Mouse (Mus musculus) cerebellum, postnatal 25 days (tissue): ENCODE data around the gene Cxcl17.
"Not testable (repeated sequence)": the region's sequence is repeated elsewhere in the genome, so short reads cannot be mapped to it uniquely, and the experiment has no call there.

Experiments used
- DNase-seq, 2 experiments: peaks; one replicate each; pipeline ENCODE4 v3.0.0; 2021; ENCODE audit warnings: mixed read lengths in 2 of 2

The Cxcl17 gene

DNA sequence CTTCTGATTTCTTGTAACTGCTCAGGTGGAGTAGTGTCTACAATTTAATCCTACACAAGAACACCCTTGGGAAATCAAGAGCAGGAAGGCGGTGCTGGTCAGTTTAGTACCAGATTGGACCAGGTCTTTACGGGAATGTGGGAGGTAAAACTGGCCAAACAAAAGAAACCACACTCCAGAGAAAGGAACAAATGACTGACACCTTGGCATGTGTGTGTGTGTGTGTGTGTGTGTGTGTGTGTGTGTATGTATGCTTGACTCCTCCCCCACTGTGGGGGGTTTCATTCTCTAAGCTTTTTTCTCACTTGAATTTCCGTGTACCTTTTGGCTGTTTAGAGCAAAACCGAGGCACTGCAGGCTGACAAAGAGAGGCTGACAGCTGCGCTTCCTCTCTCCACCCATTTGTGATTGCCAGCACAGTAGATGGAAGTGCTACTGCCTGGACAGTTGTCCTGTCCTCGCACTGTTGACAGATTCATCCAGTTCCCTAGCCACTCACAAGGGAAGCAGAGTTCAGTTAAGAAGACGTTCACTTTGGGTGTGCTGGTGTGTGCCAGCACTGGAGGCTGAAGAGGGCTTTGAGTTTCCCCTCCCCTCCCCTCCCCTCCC lies at the start of gene Cxcl17:
Gene Cxcl17, minus strand, starts transcription at position 54 of the 609 bp plus-strand sequence.
- no peak for DNase-seq

- DNase-seq, result not testable (repeated sequence)
These were observed 49.3 kb upstream of the Cxcl17 start for GRCm38 (mm10) chr7:25462033-25462337.

- DNase-seq, result peak; percentile 14 to 35
These were observed 48.8 kb upstream of the Cxcl17 start for GRCm38 (mm10) chr7:25461336-25462032.

- no peak for DNase-seq
These were observed 39.4 kb upstream of the Cxcl17 start for GRCm38 (mm10) chr7:25452103-25452502.

DNA sequence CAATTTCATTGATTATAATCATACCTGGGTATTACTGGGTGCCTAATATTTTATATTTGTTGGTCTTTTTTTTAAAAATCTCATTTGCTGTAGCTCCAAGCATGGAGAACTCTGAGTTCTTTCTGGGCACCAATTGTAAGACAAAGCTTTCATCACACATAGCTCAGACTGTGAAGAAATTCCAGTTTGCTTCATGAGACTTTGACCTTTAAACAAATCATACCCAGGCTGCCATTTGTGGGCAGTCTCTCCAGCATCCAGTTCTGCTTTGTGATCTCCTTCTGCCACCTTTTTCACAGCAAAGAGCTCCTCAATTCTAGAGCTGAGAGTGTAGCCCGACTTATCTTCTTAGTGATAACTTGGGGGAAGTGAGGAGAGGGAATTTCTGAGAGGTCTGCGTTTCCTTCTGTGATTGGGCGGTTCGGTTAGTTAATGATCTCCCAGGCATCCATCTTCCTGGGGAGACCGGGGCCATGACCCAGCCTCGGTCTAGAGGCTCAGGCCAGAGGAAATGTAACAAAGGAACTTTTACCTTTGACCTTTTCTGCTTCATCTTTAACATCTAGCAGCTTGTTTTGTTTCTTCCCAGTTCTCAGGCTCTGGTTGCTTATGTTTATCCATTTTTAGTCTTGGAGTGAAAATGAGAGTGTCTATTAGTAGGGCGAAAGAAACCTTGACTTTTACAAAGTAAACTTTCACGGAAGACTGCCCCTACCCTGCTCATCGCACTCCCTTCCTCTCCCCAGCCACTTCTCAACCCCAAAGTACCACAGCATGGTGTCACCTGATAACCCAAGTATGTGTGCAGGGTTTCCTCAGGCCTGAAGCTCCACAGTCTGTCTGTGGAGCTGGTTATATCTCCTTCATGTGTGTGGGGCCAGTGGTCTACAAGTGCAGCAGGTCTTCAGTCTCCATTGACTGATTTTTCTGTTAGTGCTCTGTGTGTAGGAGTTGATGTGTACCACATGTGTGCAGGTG lies 37.5 kb upstream of the Cxcl17 start:
- no peak for DNase-seq

DNA sequence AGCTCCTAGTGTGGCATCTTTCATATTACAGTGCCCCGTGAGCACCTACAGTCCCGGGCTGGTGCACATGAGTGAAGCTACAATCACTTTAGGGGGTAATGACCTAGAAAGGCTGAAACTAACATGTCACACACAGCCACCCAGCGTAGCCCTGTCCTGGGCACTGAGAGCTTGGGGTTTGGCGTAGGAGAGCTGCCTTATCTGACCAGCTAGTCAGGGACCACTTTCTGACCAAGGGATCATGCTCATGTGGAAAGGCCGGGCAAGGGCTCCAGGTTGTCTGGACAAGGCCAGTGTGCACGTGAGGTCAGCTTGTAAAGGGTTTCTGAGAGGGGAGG lies 28.1 kb upstream of the Cxcl17 start:
- DNase-seq, result no peak

DNA sequence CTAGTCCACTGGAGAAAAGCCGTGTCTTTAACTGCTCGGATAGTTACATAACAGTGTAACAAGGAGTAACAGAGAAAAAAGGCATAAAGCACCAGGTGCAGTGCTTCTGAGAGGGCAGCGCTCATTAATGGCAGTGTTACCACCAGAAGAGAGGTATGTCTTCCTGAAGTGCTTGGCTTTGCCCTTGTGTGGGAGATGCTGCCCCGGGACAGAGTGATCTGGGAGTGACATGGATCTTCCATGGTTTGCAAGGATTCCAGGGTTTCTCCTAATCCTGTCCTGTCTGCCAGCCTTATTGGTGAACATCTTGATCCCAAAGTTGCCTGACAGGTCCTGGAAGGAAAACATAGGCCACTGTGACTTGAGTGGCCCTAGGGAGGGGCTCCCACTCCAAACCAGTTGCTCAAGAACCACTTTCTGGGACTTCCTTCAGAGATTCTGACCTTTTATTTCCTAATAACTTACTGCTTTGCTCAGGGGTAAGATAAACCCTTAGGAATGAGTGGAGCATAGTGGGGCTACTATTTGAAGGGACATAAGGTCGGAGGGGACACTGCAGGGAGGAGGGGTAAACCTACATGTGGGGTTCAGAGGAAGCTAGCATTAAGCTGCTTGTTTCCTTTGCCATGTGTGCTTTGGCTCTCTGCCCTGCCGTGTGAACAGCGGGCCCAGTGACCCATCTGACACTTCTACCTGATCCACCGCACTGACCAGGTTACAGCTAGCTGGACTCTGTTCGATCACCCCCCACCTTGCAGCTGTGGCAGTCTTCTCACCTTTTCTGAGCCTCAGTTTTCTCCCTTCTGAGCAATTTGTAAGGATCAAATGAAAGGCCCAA lies 27.5 kb upstream of the Cxcl17 start:
- DNase-seq, result no peak

DNA sequence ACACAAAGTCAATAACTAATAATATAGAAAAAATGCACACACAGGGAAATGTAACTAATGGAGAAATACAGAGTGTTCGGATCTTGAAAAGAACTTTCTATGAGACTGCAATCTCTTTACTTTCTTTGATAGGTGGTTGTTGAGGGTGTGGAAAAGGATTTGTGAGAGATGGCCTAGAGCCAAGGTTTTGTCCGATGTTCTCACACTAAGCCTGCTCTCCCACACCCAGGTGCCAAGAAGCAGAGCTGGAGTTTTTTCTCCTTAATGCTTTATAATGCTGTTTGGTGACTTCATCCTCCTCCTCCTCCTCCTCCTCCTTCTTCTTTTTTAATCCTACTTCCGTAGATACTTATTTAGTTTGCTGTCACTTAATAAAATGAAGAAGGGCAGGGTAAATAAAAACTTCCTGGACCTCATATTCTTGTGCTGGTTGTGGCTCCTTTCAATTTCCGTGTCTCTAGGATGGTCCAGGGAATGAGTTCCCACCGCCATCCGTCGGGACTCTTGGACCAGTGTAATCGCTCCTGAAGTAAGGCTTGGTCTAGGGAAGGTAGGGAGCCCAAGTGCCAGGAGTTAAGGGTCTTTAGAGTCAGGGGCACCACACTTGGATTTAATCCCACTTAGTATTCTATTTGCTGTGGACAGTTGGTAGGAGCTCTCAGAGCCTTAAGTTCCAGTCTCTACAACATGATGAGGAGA lies 26.6 kb upstream of the Cxcl17 start:
- DNase-seq, result no peak

DNA sequence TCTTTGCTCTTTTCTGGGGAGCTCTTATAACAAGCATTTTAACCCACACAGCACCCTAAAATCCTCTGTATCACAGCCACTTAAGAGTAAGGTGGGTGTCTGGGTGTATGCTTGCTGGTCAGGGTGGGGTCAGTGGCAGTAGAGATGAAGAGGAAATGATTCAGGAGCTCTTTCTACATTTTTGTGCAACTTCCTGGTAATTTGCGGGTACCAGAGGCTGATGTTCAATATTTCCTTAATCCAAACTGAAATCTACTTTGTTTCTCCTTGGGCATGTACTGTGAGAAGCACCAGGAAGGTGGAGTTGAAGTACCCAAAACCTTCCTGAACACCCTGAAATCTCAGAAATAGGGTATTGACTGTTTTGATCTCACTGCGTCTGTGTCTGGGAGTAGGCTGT lies 24.0 kb upstream of the Cxcl17 start:
- no peak for DNase-seq

DNA sequence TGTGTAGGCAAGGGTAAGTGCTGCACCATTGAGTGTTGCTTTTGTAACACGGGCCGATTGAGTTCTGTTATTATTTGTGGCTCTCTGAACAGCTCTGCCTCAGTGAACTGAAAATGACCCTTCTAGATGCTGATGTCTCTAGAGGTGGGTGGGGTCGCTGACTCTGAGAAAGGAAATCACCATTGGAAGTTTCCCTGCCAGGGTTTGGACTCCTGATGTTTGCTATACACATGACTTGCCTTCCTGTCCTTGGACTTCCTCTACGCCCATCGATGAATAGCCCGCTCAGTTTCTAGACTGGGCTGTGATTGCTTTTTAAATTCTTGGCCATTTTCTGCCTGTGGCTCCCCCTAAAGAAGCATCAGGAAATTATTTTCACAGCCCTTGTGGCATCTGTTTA lies 23.5 kb upstream of the Cxcl17 start:
- no peak for DNase-seq

DNA sequence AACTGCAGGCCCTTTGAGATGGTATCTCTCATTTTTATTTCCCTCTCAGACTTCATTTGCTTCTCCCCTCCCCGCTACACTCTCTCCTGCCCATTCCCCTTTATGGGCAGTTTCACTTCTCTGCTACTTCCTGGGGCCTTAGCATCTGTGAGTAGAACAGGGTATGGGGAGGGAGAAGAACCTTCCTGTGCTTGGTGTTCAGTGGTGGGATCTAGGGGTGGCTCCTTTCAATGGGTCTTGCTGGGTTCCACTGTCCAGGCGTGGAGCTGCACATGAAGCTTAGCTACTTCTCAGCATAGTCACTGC lies 22.8 kb upstream of the Cxcl17 start:
- no peak for DNase-seq

DNA sequence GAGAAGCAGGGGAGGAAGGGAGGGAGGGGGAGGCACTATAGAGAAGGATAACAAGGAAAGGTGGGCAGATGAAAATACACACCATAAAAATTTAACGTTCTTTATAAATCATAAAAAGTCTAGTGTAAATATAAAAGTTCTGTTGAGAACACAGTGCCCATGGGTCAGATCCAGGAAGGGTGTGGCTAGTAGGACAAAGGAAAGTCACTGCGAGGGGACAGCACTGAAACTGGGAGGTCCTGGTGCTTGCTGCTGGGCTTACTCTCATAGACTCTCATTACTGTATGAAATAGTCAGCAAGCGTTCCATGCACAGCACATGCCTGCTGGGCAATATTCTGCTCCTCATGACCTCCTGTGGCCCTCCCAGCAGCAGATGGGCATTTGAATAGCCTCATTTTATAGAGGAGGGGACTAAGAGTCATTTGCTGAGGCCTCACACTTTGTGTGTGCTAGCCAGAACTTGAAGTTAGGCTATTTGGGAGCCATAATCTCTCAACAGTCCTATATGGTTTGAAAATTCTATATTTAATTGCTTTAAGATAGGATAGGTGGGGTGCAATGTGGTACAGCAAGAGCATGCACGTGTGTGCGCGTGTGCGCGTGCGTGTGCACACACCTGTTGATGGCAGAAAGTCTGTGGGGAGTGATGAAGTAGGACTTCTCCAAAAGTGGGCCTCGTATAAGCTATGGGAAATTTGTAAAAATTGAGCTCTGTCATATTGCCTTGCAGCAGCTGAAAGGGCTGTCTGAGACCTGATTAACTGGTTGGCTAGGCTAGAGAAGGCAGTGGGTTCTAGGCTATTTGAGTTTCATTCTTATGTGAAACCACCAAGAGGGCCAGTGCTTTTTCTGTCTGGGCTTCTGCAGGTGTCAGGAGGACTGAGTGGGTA lies 22.2 kb upstream of the Cxcl17 start:
- no peak for DNase-seq

DNA sequence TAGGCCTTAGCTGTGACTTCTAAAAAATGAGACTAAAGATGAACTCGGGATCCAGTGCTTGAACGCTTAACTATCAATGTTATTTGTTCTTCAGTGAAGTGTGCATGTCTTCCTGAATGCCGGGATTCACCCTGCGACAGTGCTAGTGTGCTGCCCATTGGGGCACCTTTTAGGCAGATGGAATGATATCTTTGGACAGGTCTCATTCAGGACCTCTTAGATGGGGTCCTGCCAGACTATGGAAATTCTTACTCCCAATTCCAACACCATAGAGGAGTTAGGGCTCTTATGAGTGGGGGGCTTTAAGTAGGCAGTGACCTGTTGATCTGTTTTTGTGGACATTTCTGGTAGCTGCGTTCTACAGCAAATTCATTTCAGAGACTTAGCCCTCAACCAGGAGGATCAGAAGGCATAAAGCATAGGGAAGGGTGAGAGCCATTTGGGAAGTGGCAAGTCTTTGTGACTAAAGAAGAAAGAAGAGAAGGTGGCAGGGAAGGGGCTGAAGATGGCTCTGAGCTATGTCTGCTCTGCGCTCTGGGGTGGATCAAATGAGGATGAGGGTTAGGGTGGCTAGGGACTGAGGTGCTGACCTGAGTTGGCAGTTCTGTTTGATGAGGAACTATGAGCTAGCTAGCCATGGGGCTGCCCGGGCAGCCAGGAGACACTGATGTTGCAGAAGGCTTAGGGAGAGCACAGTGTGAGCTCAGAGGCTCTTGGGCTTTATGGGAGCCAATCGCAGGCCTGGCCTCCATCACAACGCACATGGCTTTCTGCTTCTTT lies 21.3 kb upstream of the Cxcl17 start:
- DNase-seq, result no peak

DNA sequence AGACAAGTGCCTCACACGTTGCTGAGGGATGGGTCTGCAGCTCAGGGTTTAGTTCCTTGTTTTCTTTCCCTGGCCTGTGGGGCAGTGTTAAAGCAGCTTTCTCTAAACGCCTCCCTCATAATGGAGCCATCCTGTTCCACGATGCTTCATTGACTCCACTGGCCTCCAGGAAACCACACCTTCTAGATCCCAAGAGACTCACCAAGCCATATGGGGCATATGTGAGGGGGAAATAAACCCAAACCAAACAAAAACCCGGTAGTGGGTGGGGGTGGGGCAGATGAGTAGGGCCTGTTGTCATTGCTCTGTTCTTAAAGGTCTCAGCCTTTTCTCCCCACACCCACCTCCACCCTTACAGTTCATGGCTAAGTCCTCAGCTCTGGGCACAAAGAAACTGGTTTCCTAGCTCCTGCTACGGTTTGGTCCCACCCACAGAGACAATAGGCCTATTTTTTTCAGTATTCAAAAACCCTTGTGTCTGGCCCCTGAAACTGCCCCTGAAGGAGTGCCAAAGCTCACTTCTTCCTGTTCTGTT lies 20.4 kb upstream of the Cxcl17 start:
- DNase-seq, result no peak

GRCm38 (mm10) chr7:25432381-25432780 lies 19.7 kb upstream of the Cxcl17 start:
- DNase-seq, result no peak

DNA sequence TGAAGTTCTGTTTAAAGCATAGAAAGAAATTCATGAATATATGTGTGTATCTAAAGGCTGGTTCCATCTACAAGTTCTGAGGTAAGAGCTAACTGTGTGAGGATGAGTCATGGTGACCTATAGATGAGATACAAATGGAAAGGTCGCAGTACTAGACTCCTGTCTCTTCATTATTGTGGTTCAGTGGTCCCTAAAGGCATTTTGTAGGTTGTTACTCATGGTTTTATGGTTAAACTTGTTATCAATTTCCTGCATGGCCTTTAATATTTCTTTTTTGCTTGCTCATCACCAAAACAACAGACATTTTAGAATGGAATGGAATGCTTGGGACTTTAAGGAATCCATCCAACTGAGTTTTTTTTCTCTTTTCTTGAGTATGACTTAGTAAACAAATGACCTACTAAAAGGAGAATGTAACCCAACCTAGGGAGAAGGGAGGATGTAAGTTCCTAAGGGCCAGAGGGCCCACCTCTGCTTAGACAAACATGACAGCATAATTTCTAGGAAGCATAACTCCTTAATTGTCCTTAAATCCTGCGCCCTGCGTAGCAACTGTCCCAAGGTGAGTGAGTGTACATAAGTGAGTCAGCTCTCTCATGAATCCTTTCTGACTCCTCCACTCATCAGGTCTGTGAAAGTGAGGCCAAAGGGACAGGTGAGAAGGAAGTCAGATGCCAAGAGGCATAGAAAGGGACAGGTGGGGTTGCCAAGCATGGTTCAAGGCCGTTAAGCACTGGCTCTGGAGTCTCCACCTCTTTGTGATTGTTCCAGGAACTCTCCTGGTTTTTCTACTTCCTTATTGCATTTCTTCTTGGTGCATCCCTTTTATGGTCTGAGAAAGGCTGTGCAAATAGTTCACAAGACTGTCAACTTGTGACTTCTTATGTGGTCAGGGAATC lies 17.4 kb upstream of the Cxcl17 start:
- DNase-seq, result no peak

DNA sequence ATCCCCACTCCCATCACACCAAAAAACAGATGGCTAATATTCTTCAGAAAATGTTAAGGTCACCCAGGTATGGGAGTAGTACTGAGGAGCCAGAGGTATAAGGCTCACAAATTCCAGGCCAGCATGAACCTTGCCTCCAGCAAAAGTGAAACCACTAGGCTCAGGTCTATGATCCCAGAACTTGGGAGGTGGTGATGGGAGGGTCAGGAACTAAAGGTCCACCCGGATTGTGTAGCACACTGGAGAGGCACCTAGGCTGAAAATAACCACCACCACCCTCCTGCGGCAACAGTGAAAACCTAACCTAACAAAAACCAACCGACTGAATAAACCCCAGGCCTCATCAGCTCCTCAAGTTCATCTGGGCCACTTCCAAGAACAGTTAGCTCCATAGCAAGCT lies 15.6 kb upstream of the Cxcl17 start:
- no peak for DNase-seq

- no peak for DNase-seq
These were observed 14.5 kb upstream of the Cxcl17 start for GRCm38 (mm10) chr7:25427144-25427543.

DNA sequence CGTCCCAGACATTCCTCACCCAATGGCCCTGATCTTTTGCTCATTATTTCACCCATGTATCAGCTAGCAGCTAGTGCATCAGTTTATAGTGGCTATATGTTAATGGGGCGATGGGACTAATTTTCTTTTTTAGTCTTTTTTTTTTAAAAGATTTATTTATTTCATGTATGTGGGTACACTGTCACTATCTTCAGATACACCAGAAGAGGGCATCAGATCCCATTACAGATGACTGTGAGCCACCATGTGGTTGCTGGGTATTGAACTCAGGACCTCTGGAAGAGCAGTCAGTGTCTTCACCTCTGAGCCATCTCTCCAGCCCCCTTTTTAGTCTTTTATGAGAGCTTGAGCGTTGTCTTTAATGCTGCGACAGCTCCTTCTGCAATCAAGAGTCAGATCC lies 13.7 kb upstream of the Cxcl17 start:
- not testable (repeated sequence) for DNase-seq
